Mouse (Mus musculus): ENCODE measurements around the gene Rps2. TPM values are rescaled to one million over a fixed set of nuclear protein-coding genes. Genes with fewer than 3 reads are reported as not detected.
A peak's percentile ranks its signal among the peaks of the same experiment; 100 is the strongest.

Rps2 gene
- polyA plus RNA-seq, 1 experiment from 2014 or later = 1,342 TPM

DNA sequence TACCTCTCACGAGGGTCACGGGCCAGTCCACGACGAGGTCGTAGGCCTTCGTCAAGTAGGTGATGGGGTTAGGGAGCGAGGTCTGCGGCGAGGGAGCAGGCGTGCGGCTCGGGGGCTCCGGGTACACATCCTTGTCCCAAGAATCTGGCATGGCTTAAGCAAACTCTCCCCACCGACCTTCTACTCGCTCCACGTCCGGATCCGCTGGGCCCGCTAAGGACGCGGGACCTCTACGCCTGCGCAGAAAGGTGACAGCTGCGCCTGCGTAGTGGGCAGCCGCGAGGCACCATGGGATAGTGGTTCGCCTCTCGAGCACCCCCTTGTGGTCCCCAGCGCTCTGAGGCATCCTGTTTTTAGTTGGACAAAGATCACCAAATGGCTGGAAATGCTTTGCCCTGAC, 6.3 kb downstream of the Rps2 start, which contains the start of gene Ndufb10:
TSS of gene Ndufb10 (minus strand) at position 295 of the 400 bp plus-strand sequence.
- H3K27ac ChIP-seq (ENCODE audit: low read length) = peak within 1 kb of the TSS; percentile 84
- H3K4me1 ChIP-seq (replicated peaks; ENCODE audit: control insufficient read depth, insufficient read depth, low read length) = peaks cover 24% of the 10 kb centered on the region
- H3K36me3 ChIP-seq (ENCODE audit: control insufficient read depth, insufficient read depth, low read length) = peaks cover 12% of the 10 kb centered on the region
- ATAC-seq (ENCODE audit: low read depth) = peak; percentile 79
- H3K27me3 ChIP-seq (ENCODE audit: control insufficient read depth, insufficient read depth, low read depth, low read length) = no peaks in the 10 kb centered on the region
- under 1% methylated on average over 30 of the region's 30 CpGs for WGBS
- peak within 1 kb of the TSS; percentile 89 for H3K4me2 ChIP-seq (ENCODE audit: low read depth, low read length)
- peak within 1 kb of the TSS; percentile 94 for H3K9ac ChIP-seq (ENCODE audit: low read length)
- H3K9me3 ChIP-seq (ENCODE audit: control insufficient read depth, low read length) = no peaks in the 10 kb centered on the region
- H3K4me3 ChIP-seq (ENCODE audit: low read length) = peak within 1 kb of the TSS; percentile 93

DNA sequence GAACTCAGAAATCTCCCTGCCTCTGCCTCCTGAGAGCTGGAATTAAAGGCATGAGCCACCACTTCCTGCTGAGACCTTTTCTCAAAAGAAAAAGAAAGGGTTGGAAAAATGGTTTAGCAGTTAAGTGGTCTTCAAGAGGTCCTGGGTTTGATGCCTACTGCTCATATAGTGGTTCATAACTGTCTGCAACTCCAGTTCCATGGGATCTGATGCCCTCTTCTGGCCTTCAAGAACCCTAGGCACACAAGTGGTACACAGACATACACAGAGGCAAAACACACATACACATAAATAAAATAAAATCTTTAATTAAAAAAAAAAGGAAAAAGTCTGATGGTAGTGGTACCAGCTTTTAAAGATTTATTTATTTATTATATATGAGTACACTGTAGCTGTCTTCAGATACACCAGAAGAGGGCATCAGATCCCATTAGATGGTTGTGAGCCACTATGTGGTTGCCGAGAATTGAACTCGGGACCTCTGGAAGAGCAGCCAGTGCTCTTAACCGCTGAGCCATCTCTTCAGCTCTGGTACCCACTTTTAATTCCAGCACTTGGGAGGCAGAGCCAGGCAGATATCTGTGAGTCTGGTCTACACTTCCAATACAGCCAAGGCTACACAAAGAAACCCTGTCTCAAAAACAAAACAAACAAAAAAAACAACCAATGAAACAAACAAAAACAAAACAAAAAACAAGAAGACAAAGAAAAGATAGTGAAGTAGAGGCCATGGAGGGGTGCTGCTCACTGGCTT, 7.9 kb downstream of the Rps2 start:
- no peak overlapping the region for H3K27ac ChIP-seq (ENCODE audit: low read length)
- H3K4me3 ChIP-seq (ENCODE audit: low read length) = no peak overlapping the region
- no peaks in the 10 kb centered on the region for H3K9me3 ChIP-seq (ENCODE audit: control insufficient read depth, low read length)
- ATAC-seq (ENCODE audit: low read depth) = no peak
- peaks cover 24% of the 10 kb centered on the region for H3K4me1 ChIP-seq (replicated peaks; ENCODE audit: control insufficient read depth, insufficient read depth, low read length)
- WGBS = 73% methylated on average over 3 of the region's 3 CpGs
- peaks cover 12% of the 10 kb centered on the region for H3K36me3 ChIP-seq (ENCODE audit: control insufficient read depth, insufficient read depth, low read length)
- H3K27me3 ChIP-seq (ENCODE audit: control insufficient read depth, insufficient read depth, low read depth, low read length) = no peaks in the 10 kb centered on the region
- no peak overlapping the region for H3K9ac ChIP-seq (ENCODE audit: low read length)
- H3K4me2 ChIP-seq (ENCODE audit: low read depth, low read length) = no peak overlapping the region

DNA sequence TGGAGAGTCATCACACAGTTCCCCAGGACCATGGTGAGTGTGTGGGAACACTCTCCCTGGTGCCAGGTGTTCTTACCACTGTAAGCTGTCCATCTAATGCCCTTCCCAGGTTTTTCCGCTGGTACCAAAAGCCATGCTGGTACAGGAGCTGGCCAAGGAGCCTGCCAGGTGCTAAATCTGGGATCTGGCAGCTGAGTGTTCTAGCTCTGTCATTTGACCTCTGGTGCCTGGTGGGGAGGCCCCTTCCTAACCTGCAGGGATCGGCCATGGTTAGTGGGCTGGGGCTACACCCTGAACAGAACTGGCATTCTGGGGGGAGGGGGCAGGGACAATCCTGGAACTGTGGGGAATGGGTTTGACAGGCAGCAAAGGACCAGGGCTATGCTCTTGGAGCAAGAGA, 9.7 kb downstream of the Rps2 start, which contains the start of gene Rpl3l:
TSS of gene Rpl3l (plus strand) at position 203 of the 400 bp plus-strand sequence.
- no peaks in the 10 kb centered on the region for H3K9me3 ChIP-seq (ENCODE audit: control insufficient read depth, low read length)
- no peak within 1 kb of the TSS for H3K27ac ChIP-seq (ENCODE audit: low read length)
- no peak within 1 kb of the TSS for H3K4me3 ChIP-seq (ENCODE audit: low read length)
- H3K4me1 ChIP-seq (replicated peaks; ENCODE audit: control insufficient read depth, insufficient read depth, low read length) = peaks cover 9% of the 10 kb centered on the region
- no peaks in the 10 kb centered on the region for H3K27me3 ChIP-seq (ENCODE audit: control insufficient read depth, insufficient read depth, low read depth, low read length)
- no peak within 1 kb of the TSS for H3K9ac ChIP-seq (ENCODE audit: low read length)
- no peak within 1 kb of the TSS for H3K4me2 ChIP-seq (ENCODE audit: low read depth, low read length)
- ATAC-seq (ENCODE audit: low read depth) = no peak
- 71% methylated on average over 2 of the region's 2 CpGs for WGBS
- no peaks in the 10 kb centered on the region; the same call in 1 of the 2 replicates for H3K36me3 ChIP-seq (ENCODE audit: control insufficient read depth, insufficient read depth, low read length)

DNA sequence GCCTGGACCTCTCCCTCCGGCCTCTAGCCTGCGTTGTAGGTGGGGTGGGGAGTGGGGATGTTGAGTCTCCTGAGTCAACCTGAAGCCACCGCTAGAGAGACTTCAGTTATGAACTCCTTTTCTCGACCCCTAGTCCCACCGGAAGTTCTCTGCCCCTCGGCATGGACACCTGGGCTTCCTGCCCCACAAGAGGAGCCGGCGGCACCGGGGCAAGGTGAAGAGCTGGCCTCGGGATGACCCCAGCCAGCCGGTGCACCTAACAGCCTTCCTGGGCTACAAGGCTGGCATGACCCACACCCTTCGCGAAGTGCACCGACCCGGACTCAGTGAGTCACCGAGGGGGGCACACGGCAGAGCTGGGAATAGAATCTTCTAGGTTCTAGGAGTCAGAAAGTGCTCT, 10.3 kb downstream of the Rps2 start:
- WGBS = 60% methylated on average over 17 of the region's 17 CpGs
- no peak overlapping the region for H3K27ac ChIP-seq (ENCODE audit: low read length)

DNA sequence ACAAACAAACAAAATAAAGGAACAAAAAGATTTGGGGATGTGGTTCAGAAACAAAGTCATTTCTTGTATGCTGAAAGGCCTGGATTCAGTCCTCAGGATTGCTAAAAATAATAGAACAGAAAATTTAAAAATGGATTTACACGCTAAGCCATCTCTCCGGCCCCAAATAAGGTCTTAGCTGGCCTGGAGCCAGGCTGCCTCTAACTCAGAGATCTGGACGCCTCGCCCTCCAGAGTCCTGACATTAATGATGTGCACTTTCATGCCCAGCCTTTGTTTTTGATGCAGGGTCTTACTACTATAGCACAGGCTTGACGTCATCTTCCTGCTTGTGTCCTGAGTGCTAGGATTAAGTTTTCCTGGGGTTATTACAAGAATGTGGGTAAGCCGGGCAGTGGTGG, 11.2 kb downstream of the Rps2 start:
- no peak overlapping the region for H3K4me2 ChIP-seq (ENCODE audit: low read depth, low read length)
- no peak overlapping the region for H3K9ac ChIP-seq (ENCODE audit: low read length)
- H3K4me1 ChIP-seq (replicated peaks; ENCODE audit: control insufficient read depth, insufficient read depth, low read length) = 0 out of 2 replicates have a peak, but pooled peaks cover 2% of the 10 kb centered on the region
- no peaks in the 10 kb centered on the region for H3K27me3 ChIP-seq (ENCODE audit: control insufficient read depth, insufficient read depth, low read depth, low read length)
- no peak overlapping the region for H3K27ac ChIP-seq (ENCODE audit: low read length)
- ATAC-seq (ENCODE audit: low read depth) = no peak
- no peak overlapping the region for H3K4me3 ChIP-seq (ENCODE audit: low read length)
- 42% methylated on average over 6 of the region's 6 CpGs for WGBS
- H3K9me3 ChIP-seq (ENCODE audit: control insufficient read depth, low read length) = no peaks in the 10 kb centered on the region
- no peaks in the 10 kb centered on the region for H3K36me3 ChIP-seq (ENCODE audit: control insufficient read depth, insufficient read depth, low read length)

More for the DNA sequence above, 10.3 kb downstream of the Rps2 start:
- Histone ChIP-seq H3K9me3 (ENCODE audit: control insufficient read depth, low read length) (no peaks in the 10 kb centered on the region), H3K9ac (ENCODE audit: low read length) (no peak overlapping the region), H3K36me3 (ENCODE audit: control insufficient read depth, insufficient read depth, low read length) (no peaks in the 10 kb centered on the region), H3K27me3 (ENCODE audit: control insufficient read depth, insufficient read depth, low read depth, low read length) (no peaks in the 10 kb centered on the region), H3K4me1 (replicated peaks; ENCODE audit: control insufficient read depth, insufficient read depth, low read length) (peaks cover 5% of the 10 kb centered on the region), H3K4me2 (ENCODE audit: low read depth, low read length) (no peak overlapping the region), H3K4me3 (ENCODE audit: low read length) (no peak overlapping the region)
- no peak for ATAC-seq (ENCODE audit: low read depth)

DNA sequence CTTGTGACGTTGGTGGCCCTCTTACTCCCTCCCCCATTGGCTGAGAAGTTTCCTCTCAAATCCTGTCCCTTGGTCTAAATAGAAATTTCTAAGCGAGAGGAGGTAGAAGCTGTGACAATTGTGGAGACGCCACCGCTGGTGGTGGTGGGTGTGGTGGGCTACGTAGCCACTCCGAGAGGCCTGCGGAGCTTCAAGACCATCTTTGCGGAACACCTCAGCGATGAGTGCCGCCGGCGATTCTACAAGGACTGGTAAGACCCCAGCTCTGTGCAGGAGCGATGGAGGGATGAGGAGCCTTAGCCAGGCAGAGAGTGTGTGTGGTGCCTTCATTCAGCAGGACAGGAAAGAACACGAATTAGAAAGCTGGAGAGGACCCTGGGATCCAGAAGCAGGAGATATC, 12.9 kb downstream of the Rps2 start:
- no peak overlapping the region for H3K27ac ChIP-seq (ENCODE audit: low read length)
- peaks cover under 1% of the 10 kb centered on the region for H3K4me1 ChIP-seq (replicated peaks; ENCODE audit: control insufficient read depth, insufficient read depth, low read length)
- no peaks in the 10 kb centered on the region for H3K9me3 ChIP-seq (ENCODE audit: control insufficient read depth, low read length)
- H3K36me3 ChIP-seq (ENCODE audit: control insufficient read depth, insufficient read depth, low read length) = no peaks in the 10 kb centered on the region
- no peak overlapping the region for H3K9ac ChIP-seq (ENCODE audit: low read length)
- no peak overlapping the region for H3K4me3 ChIP-seq (ENCODE audit: low read length)
- whole genome bisulfite sequencing = 75% methylated on average over 14 of the region's 14 CpGs
- H3K27me3 ChIP-seq (ENCODE audit: control insufficient read depth, insufficient read depth, low read depth, low read length) = no peaks in the 10 kb centered on the region
- H3K4me2 ChIP-seq (ENCODE audit: low read depth, low read length) = no peak overlapping the region
- ATAC-seq (ENCODE audit: low read depth) = no peak

DNA sequence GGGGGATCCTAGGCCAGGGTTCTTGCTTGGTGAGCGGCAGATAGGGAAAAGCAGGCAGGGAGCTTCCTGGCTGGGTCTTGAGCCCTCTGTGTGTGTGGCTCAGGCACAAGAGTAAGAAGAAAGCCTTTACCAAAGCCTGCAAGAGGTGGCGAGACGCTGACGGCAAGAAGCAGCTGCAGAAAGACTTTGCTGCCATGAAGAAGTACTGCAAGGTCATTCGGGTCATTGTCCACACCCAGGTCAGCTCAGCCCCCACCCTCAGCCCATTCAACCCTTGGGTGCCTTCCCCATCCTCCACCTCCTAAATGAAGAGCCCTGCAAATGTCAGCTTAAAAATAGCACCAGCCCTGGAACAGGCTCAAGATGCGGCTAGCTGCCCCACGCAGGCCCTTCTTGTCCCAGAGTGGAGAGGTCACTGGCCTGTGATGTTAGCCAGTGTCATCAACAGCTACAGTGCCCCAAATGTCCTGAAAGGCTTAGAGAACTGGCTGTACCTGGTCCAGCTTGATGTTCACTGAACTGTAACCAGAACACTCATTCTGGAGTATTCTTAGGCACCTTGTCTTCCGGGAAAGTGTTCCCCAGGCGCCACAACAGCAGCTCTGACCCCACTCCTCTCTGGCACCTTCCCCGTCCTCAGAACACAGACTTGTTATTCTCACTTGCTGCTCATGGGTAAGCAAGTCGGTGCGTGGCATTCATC, 14.5 kb downstream of the Rps2 start:
- H3K27ac ChIP-seq (ENCODE audit: low read length) = no peak overlapping the region
- WGBS = 78% methylated on average over 12 of the region's 12 CpGs

DNA sequence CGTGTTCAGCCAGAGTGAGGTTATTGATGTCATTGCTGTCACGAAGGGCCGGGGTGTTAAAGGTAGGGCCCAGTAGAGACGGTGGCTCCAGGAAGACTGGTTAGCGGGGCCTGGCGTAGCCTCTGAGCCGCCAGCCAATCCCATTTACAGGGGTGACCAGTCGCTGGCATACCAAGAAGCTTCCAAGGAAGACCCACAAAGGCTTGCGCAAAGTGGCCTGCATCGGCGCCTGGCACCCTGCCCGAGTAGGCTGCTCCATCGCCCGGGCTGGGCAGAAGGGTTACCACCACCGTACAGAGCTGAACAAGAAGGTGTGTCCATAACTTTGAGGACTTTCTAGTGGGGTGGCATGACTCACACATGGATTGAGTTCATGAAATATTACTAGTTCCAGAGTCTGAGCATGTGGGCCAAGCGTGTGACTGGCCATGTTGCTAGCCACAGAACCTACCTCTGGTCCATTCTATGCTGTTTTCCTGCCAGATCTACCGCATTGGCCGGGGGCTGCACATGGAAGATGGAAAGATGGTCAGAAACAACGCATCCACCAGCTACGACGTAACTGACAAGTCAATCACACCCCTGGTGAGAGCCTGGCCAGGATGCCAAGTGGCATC, 15.6 kb downstream of the Rps2 start:
- no peak overlapping the region for H3K4me2 ChIP-seq (ENCODE audit: low read depth, low read length)
- H3K4me1 ChIP-seq (replicated peaks; ENCODE audit: control insufficient read depth, insufficient read depth, low read length) = peaks cover 11% of the 10 kb centered on the region
- no peak overlapping the region for H3K27ac ChIP-seq (ENCODE audit: low read length)
- 85% methylated on average over 21 of the region's 21 CpGs for WGBS
- H3K9ac ChIP-seq (ENCODE audit: low read length) = 0 out of 2 replicates have a peak overlapping the region, but pooled peaks have one; percentile 23
- no peak for ATAC-seq (ENCODE audit: low read depth)
- H3K27me3 ChIP-seq (ENCODE audit: control insufficient read depth, insufficient read depth, low read depth, low read length) = no peaks in the 10 kb centered on the region
- no peaks in the 10 kb centered on the region for H3K36me3 ChIP-seq (ENCODE audit: control insufficient read depth, insufficient read depth, low read length)
- no peaks in the 10 kb centered on the region for H3K9me3 ChIP-seq (ENCODE audit: control insufficient read depth, low read length)
- no peak overlapping the region for H3K4me3 ChIP-seq (ENCODE audit: low read length)

More for the DNA sequence above, 14.5 kb downstream of the Rps2 start:
- H3K27me3 ChIP-seq (ENCODE audit: control insufficient read depth, insufficient read depth, low read depth, low read length) = no peaks in the 10 kb centered on the region
- ATAC-seq (ENCODE audit: low read depth) = no peak
- H3K9ac ChIP-seq (ENCODE audit: low read length) = no peak overlapping the region; the same call in 1 of the 2 replicates
- no peak overlapping the region for H3K4me3 ChIP-seq (ENCODE audit: low read length)
- H3K4me1 ChIP-seq (replicated peaks; ENCODE audit: control insufficient read depth, insufficient read depth, low read length) = peaks cover 8% of the 10 kb centered on the region
- no peaks in the 10 kb centered on the region for H3K9me3 ChIP-seq (ENCODE audit: control insufficient read depth, low read length)
- H3K36me3 ChIP-seq (ENCODE audit: control insufficient read depth, insufficient read depth, low read length) = no peaks in the 10 kb centered on the region
- H3K4me2 ChIP-seq (ENCODE audit: low read depth, low read length) = no peak overlapping the region

DNA sequence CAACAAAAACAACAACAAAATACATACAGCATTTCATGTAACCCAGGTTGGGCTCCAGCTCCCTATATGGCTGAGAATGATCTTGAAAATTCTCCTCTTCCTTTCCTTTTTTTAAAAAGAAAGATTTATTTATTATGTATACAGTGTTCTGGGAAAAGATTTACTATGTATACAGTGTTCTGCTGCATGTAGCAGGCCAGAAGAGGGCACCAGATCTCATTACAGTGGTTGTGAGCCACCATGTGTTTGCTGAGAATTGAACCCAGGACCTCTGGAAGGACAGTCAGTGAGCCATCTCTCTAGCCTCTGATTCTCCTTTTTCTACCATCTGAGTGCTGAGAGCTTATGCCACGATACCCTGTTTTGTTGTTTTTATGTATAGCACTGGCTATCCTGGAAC, 16.6 kb downstream of the Rps2 start:
- Histone ChIP-seq H3K27ac (ENCODE audit: low read length) (no peak overlapping the region), H3K4me2 (ENCODE audit: low read depth, low read length) (no peak overlapping the region), H3K4me3 (ENCODE audit: low read length) (no peak overlapping the region), H3K9me3 (ENCODE audit: control insufficient read depth, low read length) (no peaks in the 10 kb centered on the region), H3K36me3 (ENCODE audit: control insufficient read depth, insufficient read depth, low read length) (no peaks in the 10 kb centered on the region), H3K4me1 (replicated peaks; ENCODE audit: control insufficient read depth, insufficient read depth, low read length) (peaks cover 11% of the 10 kb centered on the region), H3K27me3 (ENCODE audit: control insufficient read depth, insufficient read depth, low read depth, low read length) (no peaks in the 10 kb centered on the region), H3K9ac (ENCODE audit: low read length) (no peak overlapping the region)
- 79% methylated on average over 1 of the region's 1 CpGs for WGBS
- no peak for ATAC-seq (ENCODE audit: low read depth)
